Mouse (Mus musculus) embryonic facial prominence, embryonic 10.5 days (tissue): ENCODE data around the gene Pts. TPM values are rescaled to one million over a fixed set of nuclear protein-coding genes. Genes with fewer than 3 reads are reported as not detected.

Experiments used
- DNase-seq: peaks from one replicate; pipeline ENCODE4 v3.0.0-alpha.2; 2017; ENCODE audit warnings: low spot score
- H3K27ac ChIP-seq: fragments of 300-500 bp; sonication (generic); replicated peaks from 2 replicates; pipeline ENCODE4 v1.5.1; 2016; ENCODE audit warnings: mild to moderate bottlenecking
- H3K27me3 ChIP-seq: fragments of 300-500 bp; sonication (generic); replicated peaks from 2 replicates; pipeline ENCODE4 v1.6.1; 2016; ENCODE audit warnings: low read depth, mild to moderate bottlenecking; ENCODE audit not compliant: poor library complexity, severe bottlenecking
- H3K36me3 ChIP-seq: fragments of 300-500 bp; sonication (generic); replicated peaks from 2 replicates; pipeline ENCODE4 v1.6.1; 2016; ENCODE audit warnings: mild to moderate bottlenecking, moderate library complexity
- H3K4me1 ChIP-seq: fragments of 300-500 bp; sonication (generic); 2 replicates; pipeline ENCODE4 v1.6.1; 2016
- H3K4me3 ChIP-seq: fragments of 300-500 bp; sonication (generic); 2 replicates; pipeline ENCODE4 v1.5.1; 2016; ENCODE audit warnings: mild to moderate bottlenecking, moderate library complexity
- H3K9me3 ChIP-seq: fragments of 300-500 bp; sonication (generic); 2 replicates; pipeline ENCODE4 v1.6.1; 2016; ENCODE audit warnings: mild to moderate bottlenecking
- WGBS: fragments of 180-500 bp; shearing (Covaris S2); methylation state at CpG from one replicate; pipeline ENCODE4 v1.1.7; 2016; 5-methylcytosine and 5-hydroxymethylcytosine counted together
- polyA plus RNA-seq: library from polyadenylated mRNA; unstranded; fragments of >200 nt; fragmentation: Nextera tagmentation; extraction: Ambion mirVana; gene quantifications from 2 replicates; pipeline ENCODE4 v1.2.1, GENCODE M21; 2016

Gene Pts
- polyA plus RNA-seq, 1 experiment from 2014 or later, result 62.5 TPM

GRCm38 (mm10) chr9:50497536-50497935 is 31.0 kb downstream of the Pts start:
- H3K4me1 ChIP-seq, result peaks cover 25% of the 10 kb centered on the region
- DNase-seq, result no peak
- no peaks in the 10 kb centered on the region for H3K9me3 ChIP-seq
- WGBS, result 81% methylated on average over 2 of the region's 2 CpGs
- no peaks in the 10 kb centered on the region for H3K36me3 ChIP-seq
- H3K27me3 ChIP-seq, result no peaks in the 10 kb centered on the region
- H3K4me3 ChIP-seq, result no peak overlapping the region
- no peak overlapping the region for H3K27ac ChIP-seq

GRCm38 (mm10) chr9:50497076-50497475 is 31.4 kb downstream of the Pts start:
- no peak overlapping the region for H3K4me3 ChIP-seq
- H3K36me3 ChIP-seq, result no peaks in the 10 kb centered on the region
- whole genome bisulfite sequencing, result 60% methylated on average over 6 of the region's 6 CpGs
- H3K4me1 ChIP-seq, result peaks cover 26% of the 10 kb centered on the region
- DNase-seq, result no peak
- H3K9me3 ChIP-seq, result no peaks in the 10 kb centered on the region
- H3K27ac ChIP-seq, result no peak overlapping the region
- H3K27me3 ChIP-seq, result no peaks in the 10 kb centered on the region

- peaks cover 31% of the 10 kb centered on the region for H3K4me1 ChIP-seq
- 17% methylated on average over 6 of the region's 6 CpGs for WGBS
- H3K27ac ChIP-seq, result 0 out of 2 replicates have a peak overlapping the region, but pooled peaks have one; percentile 49
- no peaks in the 10 kb centered on the region for H3K27me3 ChIP-seq
- no peak for DNase-seq
- no peaks in the 10 kb centered on the region for H3K9me3 ChIP-seq
- no peak overlapping the region for H3K4me3 ChIP-seq
- no peaks in the 10 kb centered on the region for H3K36me3 ChIP-seq
These were observed 32.0 kb downstream of the Pts start for GRCm38 (mm10) chr9:50496546-50496945.

GRCm38 (mm10) chr9:50496151-50496505 is 32.4 kb downstream of the Pts start:
- Histone ChIP-seq H3K9me3 (no peaks in the 10 kb centered on the region), H3K27me3 (no peaks in the 10 kb centered on the region), H3K4me1 (peaks cover 31% of the 10 kb centered on the region), H3K36me3 (no peaks in the 10 kb centered on the region), H3K4me3 (0 out of 2 replicates have a peak overlapping the region, but pooled peaks have one; percentile 0), H3K27ac (peak overlapping the region; percentile 49; the same call in 1 of the 2 replicates)
- DNase-seq, result no peak
- WGBS, result 17% methylated on average over 6 of the region's 6 CpGs

- no peak for DNase-seq
- H3K9me3 ChIP-seq, result no peaks in the 10 kb centered on the region
- peak overlapping the region; percentile 49; the same call in 1 of the 2 replicates for H3K27ac ChIP-seq
- WGBS, result 65% methylated on average over 10 of the region's 10 CpGs
- no peaks in the 10 kb centered on the region for H3K27me3 ChIP-seq
- H3K4me1 ChIP-seq, result peaks cover 28% of the 10 kb centered on the region
- no peaks in the 10 kb centered on the region for H3K36me3 ChIP-seq
- 0 out of 2 replicates have a peak overlapping the region, but pooled peaks have one; percentile 0 for H3K4me3 ChIP-seq
These were observed 32.9 kb downstream of the Pts start for GRCm38 (mm10) chr9:50495405-50496150.

GRCm38 (mm10) chr9:50494311-50494710 is 34.2 kb downstream of the Pts start, which contains the start of gene Plet1:
Gene Plet1, plus strand, starts transcription at chr9:50494525.
- no peaks in the 10 kb centered on the region for H3K27me3 ChIP-seq
- no peaks in the 10 kb centered on the region for H3K9me3 ChIP-seq
- no peak within 1 kb of the TSS for H3K27ac ChIP-seq
- H3K4me1 ChIP-seq, result peaks cover 28% of the 10 kb centered on the region
- 85% methylated on average over 6 of the region's 6 CpGs for WGBS
- H3K4me3 ChIP-seq, result no peak within 1 kb of the TSS
- no peaks in the 10 kb centered on the region for H3K36me3 ChIP-seq
- no peak for DNase-seq

- no peak for DNase-seq
- 70% methylated on average over 2 of the region's 2 CpGs for WGBS
- H3K9me3 ChIP-seq, result no peaks in the 10 kb centered on the region
- H3K4me1 ChIP-seq, result peaks cover 28% of the 10 kb centered on the region
- H3K36me3 ChIP-seq, result no peaks in the 10 kb centered on the region
- H3K27me3 ChIP-seq, result no peaks in the 10 kb centered on the region
- H3K27ac ChIP-seq, result no peak overlapping the region
- no peak overlapping the region for H3K4me3 ChIP-seq
These were observed 34.7 kb downstream of the Pts start for GRCm38 (mm10) chr9:50493777-50494176.

- WGBS, result 71% methylated on average over 2 of the region's 2 CpGs
- no peak overlapping the region for H3K27ac ChIP-seq
- DNase-seq, result no peak
These were observed 36.9 kb downstream of the Pts start for GRCm38 (mm10) chr9:50491531-50492045.

GRCm38 (mm10) chr9:50490836-50491235 is 37.7 kb downstream of the Pts start:
- H3K27me3 ChIP-seq, result no peaks in the 10 kb centered on the region
- H3K4me1 ChIP-seq, result peaks cover 16% of the 10 kb centered on the region
- DNase-seq, result no peak
- no peak overlapping the region for H3K27ac ChIP-seq
- no peaks in the 10 kb centered on the region for H3K9me3 ChIP-seq
- no peaks in the 10 kb centered on the region for H3K36me3 ChIP-seq
- H3K4me3 ChIP-seq, result no peak overlapping the region

More at GRCm38 (mm10) chr9:50491531-50492045, 36.9 kb downstream of the Pts start:
- peaks cover 22% of the 10 kb centered on the region for H3K4me1 ChIP-seq
- no peaks in the 10 kb centered on the region for H3K9me3 ChIP-seq
- no peaks in the 10 kb centered on the region for H3K27me3 ChIP-seq
- no peak overlapping the region for H3K4me3 ChIP-seq
- H3K36me3 ChIP-seq, result no peaks in the 10 kb centered on the region

- peak; percentile 47 for DNase-seq
- Histone ChIP-seq H3K27me3 (no peaks in the 10 kb centered on the region), H3K27ac (peak overlapping the region; percentile 24; the same call in 1 of the 2 replicates), H3K4me3 (peak overlapping the region; percentile 40), H3K9me3 (no peaks in the 10 kb centered on the region), H3K36me3 (no peaks in the 10 kb centered on the region), H3K4me1 (peaks cover 14% of the 10 kb centered on the region)
- WGBS, result 5% methylated on average over 10 of the region's 10 CpGs
These were observed 43.0 kb downstream of the Pts start for GRCm38 (mm10) chr9:50485521-50485920.

GRCm38 (mm10) chr9:50482743-50483142 is 45.8 kb downstream of the Pts start:
- no peaks in the 10 kb centered on the region for H3K36me3 ChIP-seq
- H3K4me1 ChIP-seq, result peaks cover 22% of the 10 kb centered on the region
- no peaks in the 10 kb centered on the region for H3K9me3 ChIP-seq
- WGBS, result 89% methylated on average over 8 of the region's 8 CpGs
- no peak overlapping the region for H3K27ac ChIP-seq
- no peak overlapping the region for H3K4me3 ChIP-seq
- no peak for DNase-seq
- H3K27me3 ChIP-seq, result peaks cover 3% of the 10 kb centered on the region; the same call in 1 of the 2 replicates

- Histone ChIP-seq H3K36me3 (no peaks in the 10 kb centered on the region), H3K27me3 (peaks cover 3% of the 10 kb centered on the region; the same call in 1 of the 2 replicates), H3K9me3 (no peaks in the 10 kb centered on the region), H3K4me3 (no peak overlapping the region), H3K27ac (no peak overlapping the region), H3K4me1 (peaks cover 12% of the 10 kb centered on the region)
- no peak for DNase-seq
- 47% methylated on average over 8 of the region's 8 CpGs for WGBS
These were observed 49.0 kb downstream of the Pts start for GRCm38 (mm10) chr9:50479476-50479875.

GRCm38 (mm10) chr9:50478826-50479225 is 49.7 kb downstream of the Pts start:
- peaks cover 12% of the 10 kb centered on the region for H3K4me1 ChIP-seq
- H3K36me3 ChIP-seq, result no peaks in the 10 kb centered on the region
- no peak for DNase-seq
- WGBS, result 17% methylated on average over 5 of the region's 5 CpGs
- no peak overlapping the region for H3K4me3 ChIP-seq
- H3K9me3 ChIP-seq, result no peaks in the 10 kb centered on the region
- no peak overlapping the region for H3K27ac ChIP-seq
- peaks cover 3% of the 10 kb centered on the region; the same call in 1 of the 2 replicates for H3K27me3 ChIP-seq
